Mouse (Mus musculus): ENCODE measurements around the gene Trmt1l. TPM values are rescaled to one million over a fixed set of nuclear protein-coding genes. Genes with fewer than 3 reads are reported as not detected.

The Trmt1l gene
- polyA plus RNA-seq, 1 experiment from 2014 or later, result 16.0 TPM

GRCm38 (mm10) chr1:151494711-151495110 lies 66.4 kb downstream of the Trmt1l start:
- Histone ChIP-seq H3K9ac (no peak overlapping the region), H3K27ac (replicated peaks) (no peak overlapping the region), H3K4me1 (replicated peaks) (peaks cover 71% of the 10 kb centered on the region), H3K9me3 (replicated peaks) (no peaks in the 10 kb centered on the region), H3K4me3 (replicated peaks) (no peak overlapping the region), H3K36me3 (replicated peaks) (no peaks in the 10 kb centered on the region), H3K4me2 (no peak overlapping the region), H3K27me3 (no peaks in the 10 kb centered on the region)
- WGBS (ENCODE audit: insufficient replicate concordance), result 69% methylated on average over 6 of the region's 6 CpGs
- ATAC-seq (ENCODE audit: insufficient read depth), result no peak

- 48% methylated on average over 2 of the region's 2 CpGs for WGBS (ENCODE audit: insufficient replicate concordance)
- Histone ChIP-seq H3K27ac (replicated peaks) (no peak overlapping the region), H3K9me3 (replicated peaks) (no peaks in the 10 kb centered on the region), H3K27me3 (no peaks in the 10 kb centered on the region), H3K36me3 (replicated peaks) (no peaks in the 10 kb centered on the region), H3K9ac (no peak overlapping the region), H3K4me2 (no peak overlapping the region), H3K4me3 (replicated peaks) (no peak overlapping the region), H3K4me1 (replicated peaks) (peaks cover 62% of the 10 kb centered on the region)
- no peak for ATAC-seq (ENCODE audit: insufficient read depth)
These were observed 67.4 kb downstream of the Trmt1l start for GRCm38 (mm10) chr1:151495635-151496285.

GRCm38 (mm10) chr1:151497028-151497427 lies 68.7 kb downstream of the Trmt1l start:
- H3K27me3 ChIP-seq, result no peaks in the 10 kb centered on the region
- no peaks in the 10 kb centered on the region for H3K9me3 ChIP-seq (replicated peaks)
- H3K36me3 ChIP-seq (replicated peaks), result no peaks in the 10 kb centered on the region
- WGBS (ENCODE audit: insufficient replicate concordance), result 77% methylated on average over 8 of the region's 8 CpGs
- peaks cover 60% of the 10 kb centered on the region for H3K4me1 ChIP-seq (replicated peaks)
- H3K4me2 ChIP-seq, result no peak overlapping the region
- no peak overlapping the region for H3K9ac ChIP-seq
- no peak overlapping the region for H3K4me3 ChIP-seq (replicated peaks)
- ATAC-seq (ENCODE audit: insufficient read depth), result no peak
- H3K27ac ChIP-seq (replicated peaks), result no peak overlapping the region

- H3K9me3 ChIP-seq (replicated peaks), result no peaks in the 10 kb centered on the region
- WGBS (ENCODE audit: insufficient replicate concordance), result 69% methylated on average over 2 of the region's 2 CpGs
- no peak overlapping the region for H3K9ac ChIP-seq
- ATAC-seq (ENCODE audit: insufficient read depth), result no peak
- no peaks in the 10 kb centered on the region for H3K36me3 ChIP-seq (replicated peaks)
- no peaks in the 10 kb centered on the region for H3K27me3 ChIP-seq
- no peak overlapping the region for H3K4me3 ChIP-seq (replicated peaks)
- peaks cover 53% of the 10 kb centered on the region for H3K4me1 ChIP-seq (replicated peaks)
- no peak overlapping the region for H3K27ac ChIP-seq (replicated peaks)
- H3K4me2 ChIP-seq, result no peak overlapping the region
These were observed 69.6 kb downstream of the Trmt1l start for GRCm38 (mm10) chr1:151497942-151498341.

- H3K9me3 ChIP-seq (replicated peaks), result no peaks in the 10 kb centered on the region
- no peak overlapping the region for H3K4me3 ChIP-seq (replicated peaks)
- no peak overlapping the region for H3K9ac ChIP-seq
- H3K36me3 ChIP-seq (replicated peaks), result no peaks in the 10 kb centered on the region
- no peak overlapping the region for H3K27ac ChIP-seq (replicated peaks)
- ATAC-seq (ENCODE audit: insufficient read depth), result no peak
- peaks cover 49% of the 10 kb centered on the region for H3K4me1 ChIP-seq (replicated peaks)
- WGBS (ENCODE audit: insufficient replicate concordance), result 74% methylated on average over 3 of the region's 3 CpGs
- no peaks in the 10 kb centered on the region for H3K27me3 ChIP-seq
- no peak overlapping the region; the same call in 1 of the 2 replicates for H3K4me2 ChIP-seq
These were observed 70.0 kb downstream of the Trmt1l start for GRCm38 (mm10) chr1:151498381-151498780.

- peak overlapping the region; percentile 95 for H3K4me3 ChIP-seq (replicated peaks)
- under 1% methylated on average over 59 of the region's 59 CpGs for WGBS (ENCODE audit: insufficient replicate concordance)
- peaks cover 38% of the 10 kb centered on the region for H3K4me1 ChIP-seq (replicated peaks)
- H3K9ac ChIP-seq, result peak overlapping the region; percentile 95
- H3K27ac ChIP-seq (replicated peaks), result peak overlapping the region; percentile 88
- peak overlapping the region; percentile 89 for H3K4me2 ChIP-seq
- H3K36me3 ChIP-seq (replicated peaks), result no peaks in the 10 kb centered on the region
- ATAC-seq (ENCODE audit: insufficient read depth), result peak; percentile 67
- no peaks in the 10 kb centered on the region for H3K9me3 ChIP-seq (replicated peaks)
- H3K27me3 ChIP-seq, result no peaks in the 10 kb centered on the region
These were observed 71.6 kb downstream of the Trmt1l start for GRCm38 (mm10) chr1:151499815-151500501.

GRCm38 (mm10) chr1:151500531-151501361 lies 72.4 kb downstream of the Trmt1l start, which contains the start of gene Rnf2:
Gene Rnf2, minus strand, starts transcription at chr1:151500955.
- peak within 1 kb of the TSS; percentile 95 for H3K9ac ChIP-seq

More at GRCm38 (mm10) chr1:151500531-151501361, 72.4 kb downstream of the Trmt1l start, which contains the start of gene Rnf2:
- peaks cover 30% of the 10 kb centered on the region for H3K4me1 ChIP-seq (replicated peaks)
- no peaks in the 10 kb centered on the region for H3K9me3 ChIP-seq (replicated peaks)
- ATAC-seq (ENCODE audit: insufficient read depth), result peak; percentile 97
- H3K27me3 ChIP-seq, result no peaks in the 10 kb centered on the region
- under 1% methylated on average over 86 of the region's 90 CpGs for WGBS (ENCODE audit: insufficient replicate concordance)
- peak within 1 kb of the TSS; percentile 89 for H3K4me2 ChIP-seq
- no peaks in the 10 kb centered on the region for H3K36me3 ChIP-seq (replicated peaks)
- H3K27ac ChIP-seq (replicated peaks), result peak within 1 kb of the TSS; percentile 88
- H3K4me3 ChIP-seq (replicated peaks), result peak within 1 kb of the TSS; percentile 95

Small RNAs within 50 kb of the gene (microRNA-seq; reads per million reads assigned to microRNA genes)
- gene Mir7682, result 0.76 reads per million

Other genes starting within 250 kb of the Trmt1l start
- gene Gm47985, start 246.0 kb upstream of the Trmt1l start, polyA plus RNA-seq (2015; fragmentation: Nextera tagmentation; extraction: Ambion mirVana), result 1.9 and 2.2 TPM in 2 replicates
- 1.2 and 1.3 TPM in 2 replicates for gene Gm8947, start 236.2 kb upstream of the Trmt1l start, polyA plus RNA-seq (2015; fragmentation: Nextera tagmentation; extraction: Ambion mirVana)
- 0.74 and 0.82 TPM in 2 replicates for gene Gm47995, start 230.1 kb upstream of the Trmt1l start, polyA plus RNA-seq (2015; fragmentation: Nextera tagmentation; extraction: Ambion mirVana)
- 0.39 and 1.0 TPM in 2 replicates for gene 3110040M04Rik, start 224.4 kb upstream of the Trmt1l start, polyA plus RNA-seq (2015; fragmentation: Nextera tagmentation; extraction: Ambion mirVana)
- 0.18 and 0.31 TPM in 2 replicates for gene Gm47996, start 218.4 kb upstream of the Trmt1l start, polyA plus RNA-seq (2015; fragmentation: Nextera tagmentation; extraction: Ambion mirVana)
- 68.9 and 71.9 TPM in 2 replicates for gene Ivns1abp, start 84.1 kb upstream of the Trmt1l start, polyA plus RNA-seq (2015; fragmentation: Nextera tagmentation; extraction: Ambion mirVana)
- gene Swt1, start 87 bp upstream of the Trmt1l start, polyA plus RNA-seq (2015; fragmentation: Nextera tagmentation; extraction: Ambion mirVana), result 12.1 and 15.4 TPM in 2 replicates
- 18.3 and 19.3 TPM in 2 replicates for gene Rnf2, start 72.4 kb downstream of the Trmt1l start, polyA plus RNA-seq (2015; fragmentation: Nextera tagmentation; extraction: Ambion mirVana)
- gene Fam129a, start 142.6 kb downstream of the Trmt1l start, polyA plus RNA-seq (2015; fragmentation: Nextera tagmentation; extraction: Ambion mirVana), result 8.6 and 9.1 TPM in 2 replicates